In genomic region chr19:59169936-59170765, GRCm38 (mm10) we compare ENCODE assay signal across 9 mouse cellular contexts. TPM values are rescaled to one million over a fixed set of nuclear protein-coding genes. Genes with fewer than 3 reads are reported as not detected.
DNase-seq lines count a peak whose midpoint lies in the region; ATAC-seq and TF ChIP-seq lines count a peak whose summit lies in the region.
"Had no signal": no experiment of that assay in that cellular context is flagged by ENCODE, and none has a peak within 500 bp of the region (broad histone marks: within the 10 kb centered on the region; RNA-seq: fewer than 3 reads in every experiment).

TSS of gene Vax1 (minus strand) at chr19:59170056.

- H3K4me3 ChIP-seq in layer of hippocampus, adult 2 months, result peak within 1 kb of the TSS; percentile 19; the same call in 1 of the 2 replicates
- peak within 1 kb of the TSS; percentile 37 for H3K4me3 ChIP-seq in embryonic facial prominence, embryonic 13.5 days
- H3K4me3 ChIP-seq in intestine, postnatal 0 days (ENCODE audit: low read depth, low read length), result peak within 1 kb of the TSS; percentile 39
- H3K4me3 ChIP-seq in neural tube, embryonic 14.5 days (ENCODE audit: low read depth, low read length), result no peak within 1 kb of the TSS

- H3K36me3 ChIP-seq in embryonic facial prominence, embryonic 13.5 days, result no peaks in the 10 kb centered on the region
- no peaks in the 10 kb centered on the region for H3K36me3 ChIP-seq in intestine, postnatal 0 days (ENCODE audit: control insufficient read depth, insufficient read depth)
- no peaks in the 10 kb centered on the region for H3K36me3 ChIP-seq in neural tube, embryonic 14.5 days (ENCODE audit: control insufficient read depth, insufficient read depth, low read length)

- TF ChIP-seq CTCF in layer of hippocampus, adult 2 months (conservative IDR thresholded peaks at IDR 0.05), result no peak
- no peak for TF ChIP-seq CTCF in intestine, postnatal 0 days (IDR thresholded peaks at IDR 0.05; ENCODE audit: low read depth)

- peaks cover 99% of the 10 kb centered on the region for H3K27me3 ChIP-seq in embryonic facial prominence, embryonic 13.5 days
- H3K27me3 ChIP-seq in intestine, postnatal 0 days (replicated peaks; ENCODE audit: control insufficient read depth, insufficient read depth, low read length), result peaks cover 92% of the 10 kb centered on the region
- peaks cover 62% of the 10 kb centered on the region for H3K27me3 ChIP-seq in neural tube, embryonic 14.5 days (ENCODE audit: control insufficient read depth, insufficient read depth, low read length)

- no peaks in the 10 kb centered on the region for H3K9me3 ChIP-seq in embryonic facial prominence, embryonic 13.5 days
- no peaks in the 10 kb centered on the region for H3K9me3 ChIP-seq in intestine, postnatal 0 days (ENCODE audit: control insufficient read depth)
- H3K9me3 ChIP-seq in neural tube, embryonic 14.5 days (ENCODE audit: control insufficient read depth, low read length), result no peaks in the 10 kb centered on the region

- no peak for ATAC-seq in embryonic facial prominence, embryonic 13.5 days (ENCODE audit: insufficient number of reproducible peaks, insufficient read depth, low FRiP score, low TSS enrichment, low read depth)
- ATAC-seq in intestine, postnatal 0 days, result no peak
- ATAC-seq in neural tube, embryonic 14.5 days (ENCODE audit: low read depth), result no peak
- ATAC-seq in megakaryocyte-erythroid progenitor cell, adult 5-6 weeks (replicated peaks; ENCODE audit: low FRiP score, low TSS enrichment, poor library complexity, severe bottlenecking), result no peak

- peak within 1 kb of the TSS; percentile 58 for H3K9ac ChIP-seq in embryonic facial prominence, embryonic 13.5 days
- H3K9ac ChIP-seq in intestine, postnatal 0 days (ENCODE audit: low read depth, low read length), result no peak within 1 kb of the TSS
- H3K9ac ChIP-seq in neural tube, embryonic 14.5 days (replicated peaks; ENCODE audit: low read depth, low read length), result no peak within 1 kb of the TSS

- H3K4me1 ChIP-seq in embryonic facial prominence, embryonic 13.5 days, result peaks cover 31% of the 10 kb centered on the region
- peaks cover 7% of the 10 kb centered on the region; the same call in 1 of the 2 replicates for H3K4me1 ChIP-seq in intestine, postnatal 0 days (replicated peaks; ENCODE audit: control insufficient read depth, insufficient read depth, low read length)
- H3K4me1 ChIP-seq in neural tube, embryonic 14.5 days (ENCODE audit: control insufficient read depth, insufficient read depth, low read length), result peaks cover 6% of the 10 kb centered on the region; the same call in 1 of the 2 replicates

- DNase-seq in layer of hippocampus, adult 2 months (ENCODE audit: low spot score in 2 of 2), result no peak
- DNase-seq in layer of hippocampus, postnatal 36 days, result no peak
- DNase-seq in frontal cortex, postnatal 14 days (ENCODE audit: low spot score in 2 of 2), result no peak
- DNase-seq in layer of hippocampus, adult 9-10 months (ENCODE audit: low spot score), result no peak

- H3K27ac ChIP-seq in layer of hippocampus, adult 2 months, result no peak within 1 kb of the TSS
- no peak within 1 kb of the TSS for H3K27ac ChIP-seq in embryonic facial prominence, embryonic 13.5 days
- no peak within 1 kb of the TSS for H3K27ac ChIP-seq in intestine, postnatal 0 days (ENCODE audit: low read depth, low read length)
- no peak within 1 kb of the TSS for H3K27ac ChIP-seq in neural tube, embryonic 14.5 days (ENCODE audit: low read depth, low read length)

- H3K4me2 ChIP-seq in embryonic facial prominence, embryonic 13.5 days, result peak within 1 kb of the TSS; percentile 54
- peak within 1 kb of the TSS; percentile 59 for H3K4me2 ChIP-seq in intestine, postnatal 0 days (replicated peaks; ENCODE audit: low read depth)
- peak within 1 kb of the TSS; percentile 23 for H3K4me2 ChIP-seq in neural tube, embryonic 14.5 days (ENCODE audit: low read depth, low read length)

- under 1% methylated on average over 54 of the region's 54 CpGs for WGBS in embryonic facial prominence, embryonic 13.5 days
- under 1% methylated on average over 54 of the region's 54 CpGs for WGBS in intestine, postnatal 0 days
- under 1% methylated on average over 54 of the region's 54 CpGs for WGBS in neural tube, embryonic 14.5 days

RNA-seq across cellular contexts. Expression of gene Vax1, which starts in this region (rescaled TPM):
- 1 to 10 TPM in 1 of 2 experiments, under 1 TPM in 1; 0.84 to 1.7 TPM for total RNA-seq in layer of hippocampus, adult 2 months (2021)
- 1 to 10 TPM; 1.1 to 2.1 TPM for total RNA-seq in layer of hippocampus, postnatal 36 days (2021)
- not detected in 2 replicates for polyA plus RNA-seq in embryonic facial prominence, embryonic 13.5 days (2015; fragmentation: Nextera tagmentation; extraction: Ambion mirVana)
- not detected in 2 replicates for polyA plus RNA-seq in intestine, postnatal 0 days (2015; fragmentation: Nextera tagmentation; extraction: Ambion mirVana)
- polyA plus RNA-seq in neural tube, embryonic 14.5 days (2014; fragmentation: Nextera tagmentation; extraction: Ambion mirVana), result not detected in 2 replicates
- total RNA-seq in megakaryocyte-erythroid progenitor cell, adult 5-6 weeks (2014; fragmentation: Nextera tagmentation), result not detected in 2 replicates
- not detected in 2 replicates for total RNA-seq in megakaryocyte-erythroid progenitor cell, adult 5-6 weeks (2017)
- polyA plus RNA-seq: large intestine, adult 2 months had no signal
